Mouse (Mus musculus) testis, adult 2 months (tissue): Measurements from ENCODE around the gene Mrpl12. TPM values are rescaled to one million over a fixed set of nuclear protein-coding genes. Genes with fewer than 3 reads are reported as not detected.
A peak's percentile ranks its signal among the peaks of the same experiment; 100 is the strongest.

ENCODE experiments used
- H3K27ac ChIP-seq: fragments of 200-500 bp; 2 replicates; pipeline ENCODE4 v1.5.1; 2012; ENCODE audit warnings: low read depth, low read length; ENCODE audit not compliant: control insufficient read depth, insufficient read depth
- H3K27me3 ChIP-seq: fragments of 200-500 bp; 2 replicates; pipeline ENCODE4 v1.6.1; 2012; ENCODE audit warnings: mild to moderate bottlenecking, low read length, moderate library complexity; ENCODE audit not compliant: control insufficient read depth, insufficient read depth
- H3K36me3 ChIP-seq: fragments of 200-500 bp; 2 replicates; pipeline ENCODE4 v1.6.1; 2012; ENCODE audit warnings: mild to moderate bottlenecking, low read length; ENCODE audit not compliant: control insufficient read depth, insufficient read depth
- H3K4me1 ChIP-seq: fragments of 200-500 bp; 2 replicates; pipeline ENCODE4 v1.6.1; 2012; ENCODE audit warnings: low read length; ENCODE audit not compliant: control insufficient read depth, insufficient read depth
- H3K4me3 ChIP-seq: fragments of 200-500 bp; 2 replicates; pipeline ENCODE4 v1.5.1; 2012; ENCODE audit warnings: low read depth, mild to moderate bottlenecking, low read length, moderate library complexity, mixed read lengths; ENCODE audit not compliant: control insufficient read depth
- CTCF ChIP-seq: fragments of 200-500 bp; IDR thresholded peaks from 2 replicates; pipeline ENCODE4 v1.5.1; 2012; ENCODE audit warnings: low read depth, mild to moderate bottlenecking, inconsistent platforms, low read length, moderate library complexity; ENCODE audit not compliant: control insufficient read depth, insufficient read depth, insufficient replicate concordance
- POLR2A ChIP-seq: fragments of 200-500 bp; IDR thresholded peaks from 2 replicates; pipeline ENCODE4 v1.6.1; 2012; ENCODE audit warnings: low read depth, mild to moderate bottlenecking, inconsistent platforms, low read length, moderate library complexity; ENCODE audit not compliant: control insufficient read depth
- polyA plus RNA-seq: library from polyadenylated mRNA; depleted of rRNA; stranded (reverse); fragments of >200 nt; gene quantifications from 2 replicates; pipeline ENCODE4 v1.2.3, GENCODE M21; 2012; rRNA removed

Mrpl12 gene
- 84.6 and 94.8 TPM in 2 replicates for polyA plus RNA-seq

GRCm38 (mm10) chr11:120484265-120484981 is at the start of gene Mrpl12:
Gene Mrpl12, plus strand, starts transcription at chr11:120484613.
- Histone ChIP-seq H3K4me3 (peak within 1 kb of the TSS; percentile 92), H3K27ac (peak within 1 kb of the TSS; percentile 79), H3K27me3 (no peaks in the 10 kb centered on the region), H3K36me3 (peaks cover 2% of the 10 kb centered on the region), H3K4me1 (peaks cover 11% of the 10 kb centered on the region)
- TF ChIP-seq CTCF (no peak), POLR2A (peak; percentile 79)

- Histone ChIP-seq H3K4me3 (peak within 1 kb of the TSS; percentile 84), H3K4me1 (no peaks in the 10 kb centered on the region), H3K27me3 (no peaks in the 10 kb centered on the region), H3K36me3 (no peaks in the 10 kb centered on the region), H3K27ac (peak within 1 kb of the TSS; percentile 59)
- TF ChIP-seq CTCF = no peak
- TF ChIP-seq POLR2A = peak; percentile 89
Measured at GRCm38 (mm10) chr11:120437152-120437856, 47.1 kb upstream of the Mrpl12 start, which contains the start of gene Nploc4. Gene Nploc4, minus strand, starts transcription at chr11:120437708.

- H3K36me3 ChIP-seq = no peaks in the 10 kb centered on the region
- no peaks in the 10 kb centered on the region for H3K4me1 ChIP-seq
- H3K27ac ChIP-seq = no peak overlapping the region
- H3K4me3 ChIP-seq = peak overlapping the region; percentile 84
- H3K27me3 ChIP-seq = no peaks in the 10 kb centered on the region
- no peak for TF ChIP-seq CTCF
- TF ChIP-seq POLR2A = no peak
Measured at GRCm38 (mm10) chr11:120437857-120438385, 46.5 kb upstream of the Mrpl12 start.

- Histone ChIP-seq H3K4me1 (no peaks in the 10 kb centered on the region), H3K27me3 (no peaks in the 10 kb centered on the region), H3K36me3 (no peaks in the 10 kb centered on the region), H3K27ac (no peak within 1 kb of the TSS), H3K4me3 (no peak within 1 kb of the TSS)
- no peak for TF ChIP-seq CTCF
Measured at GRCm38 (mm10) chr11:120442344-120442743, 42.1 kb upstream of the Mrpl12 start, which contains the start of gene Tspan10. Gene Tspan10, plus strand, starts transcription at chr11:120442644.

GRCm38 (mm10) chr11:120442765-120443280 is 41.6 kb upstream of the Mrpl12 start:
- no peaks in the 10 kb centered on the region for H3K36me3 ChIP-seq
- H3K4me1 ChIP-seq = no peaks in the 10 kb centered on the region
- TF ChIP-seq POLR2A = no peak
- no peak for TF ChIP-seq CTCF
- H3K27ac ChIP-seq = no peak overlapping the region
- no peaks in the 10 kb centered on the region for H3K27me3 ChIP-seq
- H3K4me3 ChIP-seq = no peak overlapping the region

- H3K27me3 ChIP-seq = no peaks in the 10 kb centered on the region
- H3K36me3 ChIP-seq = no peaks in the 10 kb centered on the region
- TF ChIP-seq CTCF = no peak
- TF ChIP-seq POLR2A = no peak
- no peaks in the 10 kb centered on the region for H3K4me1 ChIP-seq
- H3K27ac ChIP-seq = no peak overlapping the region
- no peak overlapping the region for H3K4me3 ChIP-seq
Measured at GRCm38 (mm10) chr11:120444106-120444505, 40.3 kb upstream of the Mrpl12 start.

GRCm38 (mm10) chr11:120445475-120445874 is 38.9 kb upstream of the Mrpl12 start:
- TF ChIP-seq POLR2A (no peak), CTCF (no peak)
- Histone ChIP-seq H3K27ac (no peak overlapping the region), H3K36me3 (no peaks in the 10 kb centered on the region), H3K4me1 (no peaks in the 10 kb centered on the region), H3K27me3 (no peaks in the 10 kb centered on the region), H3K4me3 (no peak overlapping the region)

- Histone ChIP-seq H3K4me1 (no peaks in the 10 kb centered on the region), H3K4me3 (no peak overlapping the region), H3K27me3 (no peaks in the 10 kb centered on the region), H3K27ac (no peak overlapping the region), H3K36me3 (no peaks in the 10 kb centered on the region)
- TF ChIP-seq POLR2A = no peak
- no peak for TF ChIP-seq CTCF
Measured at GRCm38 (mm10) chr11:120447179-120447578, 37.2 kb upstream of the Mrpl12 start.
